Mouse (Mus musculus): ENCODE results near the gene Slc6a17.

- TF ChIP-seq CTCF (IDR thresholded peaks at IDR 0.05; ENCODE audit: low read depth, low read length) (no peak), TAL1 (conservative IDR thresholded peaks at IDR 0.05; ENCODE audit: low read depth, low read length) (no peak)
These were observed 6.4 kb downstream of the Slc6a17 start for GRCm38 (mm10) chr3:107511416-107511815.

Data from G1E (cell line).